Mouse (Mus musculus) midbrain, embryonic 12.5 days (tissue): ENCODE results near the gene Bzw2. TPM values are rescaled to one million over a fixed set of nuclear protein-coding genes. Genes with fewer than 3 reads are reported as not detected.

ENCODE experiments used
- ATAC-seq: fragments of 200-750 bp; cut with Nextera tagmentation; 2 replicates; pipeline ENCODE4 v1.8.0; 2017; ENCODE audit warnings: low read depth, moderate TSS enrichment, moderate library complexity; ENCODE audit not compliant: low FRiP score
- H3K27ac ChIP-seq: fragments of 300-500 bp; sonication (generic); replicated peaks from 2 replicates; pipeline ENCODE4 v1.5.1; 2016; ENCODE audit warnings: mild to moderate bottlenecking
- H3K27me3 ChIP-seq: fragments of 300-500 bp; sonication (generic); 2 replicates; pipeline ENCODE4 v1.6.1; 2016; ENCODE audit warnings: mild to moderate bottlenecking
- H3K36me3 ChIP-seq: fragments of 300-500 bp; sonication (generic); 2 replicates; pipeline ENCODE4 v1.6.1; 2016
- H3K4me1 ChIP-seq: fragments of 300-500 bp; sonication (generic); 2 replicates; pipeline ENCODE4 v1.6.1; 2016
- H3K4me2 ChIP-seq: fragments of 300-500 bp; sonication (generic); replicated peaks from 2 replicates; pipeline ENCODE4 v1.6.1; 2016; ENCODE audit warnings: mild to moderate bottlenecking, moderate library complexity
- H3K4me3 ChIP-seq: fragments of 300-500 bp; sonication (generic); 2 replicates; pipeline ENCODE4 v1.5.1; 2016; ENCODE audit warnings: mild to moderate bottlenecking
- H3K9ac ChIP-seq: fragments of 300-500 bp; sonication (generic); replicated peaks from 2 replicates; pipeline ENCODE4 v1.6.1; 2016; ENCODE audit warnings: mild to moderate bottlenecking, moderate library complexity
- H3K9me3 ChIP-seq: fragments of 300-500 bp; sonication (generic); 2 replicates; pipeline ENCODE4 v1.6.1; 2016; ENCODE audit warnings: mild to moderate bottlenecking
- WGBS: fragments of 180-500 bp; shearing (Covaris S2); methylation state at CpG from one replicate; pipeline ENCODE4 v1.1.7; 2016; 5-methylcytosine and 5-hydroxymethylcytosine counted together
- polyA plus RNA-seq: library from polyadenylated mRNA; unstranded; fragments of >200 nt; fragmentation: Nextera tagmentation; extraction: Ambion mirVana; gene quantifications from 2 replicates; pipeline ENCODE4 v1.2.1, GENCODE M21; 2016

The Bzw2 gene
- polyA plus RNA-seq, 1 experiment from 2014 or later: 292 TPM

GRCm38 (mm10) chr12:36156637-36157303 lies 1.1 kb downstream of the Bzw2 start, which contains the start of gene Ankmy2:
TSS of gene Ankmy2 (plus strand) at chr12:36157114.
- Histone ChIP-seq H3K4me3 (peak within 1 kb of the TSS; percentile 91), H3K9me3 (no peaks in the 10 kb centered on the region), H3K4me2 (peak within 1 kb of the TSS; percentile 78), H3K4me1 (peaks cover 22% of the 10 kb centered on the region), H3K27ac (peak within 1 kb of the TSS; percentile 82), H3K9ac (peak within 1 kb of the TSS; percentile 82), H3K27me3 (no peaks in the 10 kb centered on the region), H3K36me3 (no peaks in the 10 kb centered on the region)
- ATAC-seq: peak; percentile 98
- WGBS: under 1% methylated on average over 42 of the region's 42 CpGs

- peak overlapping the region; percentile 82 for H3K9ac ChIP-seq
- peaks cover 22% of the 10 kb centered on the region for H3K4me1 ChIP-seq
- H3K4me2 ChIP-seq: peak overlapping the region; percentile 78
- peak; percentile 70 for ATAC-seq
- H3K4me3 ChIP-seq: peak overlapping the region; percentile 91
- WGBS: under 1% methylated on average over 33 of the region's 33 CpGs
- H3K36me3 ChIP-seq: no peaks in the 10 kb centered on the region
- no peaks in the 10 kb centered on the region for H3K27me3 ChIP-seq
- no peaks in the 10 kb centered on the region for H3K9me3 ChIP-seq
- H3K27ac ChIP-seq: peak overlapping the region; percentile 82
Observed at GRCm38 (mm10) chr12:36156101-36156636, 1.7 kb downstream of the Bzw2 start.

- WGBS: 11% methylated on average over 8 of the region's 8 CpGs
- H3K9me3 ChIP-seq: no peaks in the 10 kb centered on the region
- H3K4me2 ChIP-seq: peak overlapping the region; percentile 78
- ATAC-seq: no peak
- H3K4me3 ChIP-seq: peak overlapping the region; percentile 91
- H3K27me3 ChIP-seq: no peaks in the 10 kb centered on the region
- H3K9ac ChIP-seq: peak overlapping the region; percentile 82
- H3K36me3 ChIP-seq: no peaks in the 10 kb centered on the region
- H3K27ac ChIP-seq: no peak overlapping the region
- peaks cover 22% of the 10 kb centered on the region for H3K4me1 ChIP-seq
Observed at GRCm38 (mm10) chr12:36155141-36155641, 2.7 kb downstream of the Bzw2 start.

- Histone ChIP-seq H3K4me3 (no peak overlapping the region), H3K4me2 (no peak overlapping the region), H3K36me3 (0 out of 2 replicates have a peak, but pooled peaks cover 3% of the 10 kb centered on the region), H3K9ac (no peak overlapping the region), H3K27ac (no peak overlapping the region), H3K4me1 (peaks cover 10% of the 10 kb centered on the region), H3K27me3 (no peaks in the 10 kb centered on the region), H3K9me3 (no peaks in the 10 kb centered on the region)
- ATAC-seq: no peak
- 96% methylated on average over 2 of the region's 2 CpGs for WGBS
Observed at GRCm38 (mm10) chr12:36150737-36151136, 7.1 kb downstream of the Bzw2 start.

- H3K9me3 ChIP-seq: no peaks in the 10 kb centered on the region
- 91% methylated on average over 2 of the region's 2 CpGs for WGBS
- H3K27me3 ChIP-seq: no peaks in the 10 kb centered on the region
- no peak overlapping the region for H3K4me2 ChIP-seq
- 0 out of 2 replicates have a peak, but pooled peaks cover 3% of the 10 kb centered on the region for H3K36me3 ChIP-seq
- H3K4me3 ChIP-seq: no peak overlapping the region
- H3K9ac ChIP-seq: no peak overlapping the region
- H3K27ac ChIP-seq: no peak overlapping the region
- peaks cover 8% of the 10 kb centered on the region for H3K4me1 ChIP-seq
- ATAC-seq: no peak
Observed at GRCm38 (mm10) chr12:36150265-36150664, 7.6 kb downstream of the Bzw2 start.

GRCm38 (mm10) chr12:36146230-36147011 lies 11.5 kb downstream of the Bzw2 start:
- H3K9me3 ChIP-seq: no peaks in the 10 kb centered on the region
- no peak overlapping the region for H3K9ac ChIP-seq
- 95% methylated on average over 3 of the region's 3 CpGs for WGBS
- no peaks in the 10 kb centered on the region for H3K4me1 ChIP-seq
- ATAC-seq: no peak
- no peak overlapping the region for H3K27ac ChIP-seq
- 0 out of 2 replicates have a peak, but pooled peaks cover 7% of the 10 kb centered on the region for H3K36me3 ChIP-seq
- H3K4me2 ChIP-seq: no peak overlapping the region
- no peak overlapping the region for H3K4me3 ChIP-seq
- H3K27me3 ChIP-seq: no peaks in the 10 kb centered on the region

GRCm38 (mm10) chr12:36140401-36140800 lies 17.5 kb downstream of the Bzw2 start:
- no peaks in the 10 kb centered on the region for H3K4me1 ChIP-seq
- ATAC-seq: no peak
- H3K27me3 ChIP-seq: no peaks in the 10 kb centered on the region
- no peak overlapping the region for H3K4me2 ChIP-seq
- WGBS: 94% methylated on average over 6 of the region's 6 CpGs
- H3K36me3 ChIP-seq: peaks cover 23% of the 10 kb centered on the region
- H3K9me3 ChIP-seq: no peaks in the 10 kb centered on the region
- no peak overlapping the region for H3K9ac ChIP-seq
- no peak overlapping the region for H3K4me3 ChIP-seq
- no peak overlapping the region for H3K27ac ChIP-seq

- Histone ChIP-seq H3K27ac (no peak overlapping the region), H3K4me1 (no peaks in the 10 kb centered on the region), H3K36me3 (peaks cover 28% of the 10 kb centered on the region), H3K9me3 (no peaks in the 10 kb centered on the region), H3K4me3 (no peak overlapping the region), H3K4me2 (no peak overlapping the region), H3K27me3 (no peaks in the 10 kb centered on the region), H3K9ac (no peak overlapping the region)
- 93% methylated on average over 4 of the region's 4 CpGs for WGBS
- ATAC-seq: no peak
Observed at GRCm38 (mm10) chr12:36137192-36137591, 20.7 kb downstream of the Bzw2 start.

GRCm38 (mm10) chr12:36136285-36136684 lies 21.6 kb downstream of the Bzw2 start:
- 97% methylated on average over 8 of the region's 8 CpGs for WGBS
- Histone ChIP-seq H3K4me2 (no peak overlapping the region), H3K9me3 (no peaks in the 10 kb centered on the region), H3K4me3 (no peak overlapping the region), H3K4me1 (no peaks in the 10 kb centered on the region), H3K27ac (no peak overlapping the region), H3K36me3 (peaks cover 35% of the 10 kb centered on the region), H3K27me3 (no peaks in the 10 kb centered on the region), H3K9ac (no peak overlapping the region)
- ATAC-seq: no peak

GRCm38 (mm10) chr12:36135409-36135808 lies 22.5 kb downstream of the Bzw2 start:
- ATAC-seq: no peak
- no peaks in the 10 kb centered on the region for H3K27me3 ChIP-seq
- no peak overlapping the region for H3K4me3 ChIP-seq
- 90% methylated on average over 3 of the region's 3 CpGs for WGBS
- H3K27ac ChIP-seq: no peak overlapping the region
- H3K9me3 ChIP-seq: no peaks in the 10 kb centered on the region
- no peaks in the 10 kb centered on the region for H3K4me1 ChIP-seq
- H3K36me3 ChIP-seq: peaks cover 28% of the 10 kb centered on the region
- H3K4me2 ChIP-seq: no peak overlapping the region
- no peak overlapping the region for H3K9ac ChIP-seq

GRCm38 (mm10) chr12:36134111-36134510 lies 23.8 kb downstream of the Bzw2 start:
- Histone ChIP-seq H3K9ac (no peak overlapping the region), H3K27ac (no peak overlapping the region), H3K9me3 (no peaks in the 10 kb centered on the region), H3K4me2 (no peak overlapping the region), H3K36me3 (peaks cover 25% of the 10 kb centered on the region), H3K27me3 (no peaks in the 10 kb centered on the region), H3K4me1 (no peaks in the 10 kb centered on the region), H3K4me3 (no peak overlapping the region)
- 94% methylated on average over 5 of the region's 5 CpGs for whole genome bisulfite sequencing
- ATAC-seq: no peak

GRCm38 (mm10) chr12:36133547-36133946 lies 24.3 kb downstream of the Bzw2 start:
- Histone ChIP-seq H3K9ac (no peak overlapping the region), H3K27ac (no peak overlapping the region), H3K9me3 (no peaks in the 10 kb centered on the region), H3K4me1 (no peaks in the 10 kb centered on the region), H3K4me3 (no peak overlapping the region), H3K27me3 (no peaks in the 10 kb centered on the region), H3K4me2 (no peak overlapping the region), H3K36me3 (peaks cover 27% of the 10 kb centered on the region)
- ATAC-seq: no peak
- 95% methylated on average over 5 of the region's 5 CpGs for whole genome bisulfite sequencing
